8 mouse cellular contexts compared by ENCODE assay signal in the genomic region with DNA sequence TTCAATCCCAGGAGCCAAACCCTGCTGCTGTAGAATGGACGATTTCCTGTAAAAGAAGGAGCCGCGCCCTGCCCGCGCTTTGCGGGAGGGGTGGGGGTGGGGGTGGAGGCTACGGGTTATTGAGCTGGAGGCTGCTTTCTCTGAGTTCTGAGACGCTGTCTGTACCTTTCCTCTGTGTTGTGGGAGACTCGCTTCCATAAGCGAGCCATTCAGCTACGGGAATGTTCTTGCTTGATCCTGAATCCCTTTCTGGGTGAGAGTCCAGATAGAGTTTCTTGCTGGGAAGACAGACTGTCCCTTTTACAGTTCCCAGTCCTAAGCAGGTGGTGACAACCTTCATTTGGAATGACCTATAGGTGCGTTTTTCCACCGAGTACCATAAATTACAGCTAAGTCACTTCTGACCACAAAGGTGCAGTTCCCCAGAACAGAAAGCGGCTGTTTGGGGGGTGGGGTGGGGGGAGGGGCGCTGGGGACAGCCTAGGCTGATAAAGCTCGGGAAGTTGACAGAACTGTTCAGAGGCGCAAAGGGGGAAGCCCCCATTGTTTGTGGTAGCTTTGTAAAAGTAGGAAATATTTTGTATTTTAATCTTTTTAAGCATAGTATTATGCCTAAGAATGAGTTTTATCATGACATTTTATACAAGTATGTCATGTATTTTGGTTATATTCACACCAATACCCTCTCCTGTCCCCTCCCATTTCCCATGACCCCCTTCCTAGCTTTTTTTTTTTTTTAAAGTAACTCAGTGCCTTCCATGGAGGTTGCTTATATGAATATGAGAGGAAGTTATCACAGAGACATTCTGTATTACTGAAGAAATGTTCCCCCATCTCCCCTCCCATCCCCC. TPM values are rescaled to one million over a fixed set of nuclear protein-coding genes. Genes with fewer than 3 reads are reported as not detected.
DNase-seq lines count a peak whose midpoint lies in the region; ATAC-seq lines count a peak whose summit lies in the region.

No protein-coding gene starts in this region.

- H3K4me1 ChIP-seq in forebrain, embryonic 11.5 days (replicated peaks; ENCODE audit: control insufficient read depth, insufficient read depth, low read length), result peaks cover 7% of the 10 kb centered on the region; the same call in 1 of the 2 replicates
- peaks cover 12% of the 10 kb centered on the region for H3K4me1 ChIP-seq in intestine, embryonic 14.5 days (replicated peaks; ENCODE audit: control insufficient read depth, insufficient read depth, low read length)

- peak overlapping the region; percentile 64 for H3K4me2 ChIP-seq in forebrain, embryonic 11.5 days (ENCODE audit: low read depth, low read length, severe bottlenecking)
- peak overlapping the region; percentile 75 for H3K4me2 ChIP-seq in intestine, embryonic 14.5 days (ENCODE audit: low read length)

- H3K9ac ChIP-seq in forebrain, embryonic 11.5 days (ENCODE audit: low read length), result peak overlapping the region; percentile 65
- H3K9ac ChIP-seq in intestine, embryonic 14.5 days (ENCODE audit: low read length), result peak overlapping the region; percentile 44

- 0 out of 2 replicates have a peak, but pooled peaks have one; percentile 41 for ATAC-seq in forebrain, embryonic 11.5 days (replicated peaks; ENCODE audit: low FRiP score)
- peak; percentile 63 for ATAC-seq in intestine, embryonic 14.5 days (replicated peaks; ENCODE audit: low FRiP score, low TSS enrichment, low read depth)

- WGBS in forebrain, embryonic 11.5 days, result 1% methylated on average over 17 of the region's 17 CpGs
- 2% methylated on average over 17 of the region's 17 CpGs for WGBS in intestine, embryonic 14.5 days

- H3K36me3 ChIP-seq in forebrain, embryonic 11.5 days (ENCODE audit: control insufficient read depth, insufficient read depth, low read length), result no peaks in the 10 kb centered on the region
- H3K36me3 ChIP-seq in intestine, embryonic 14.5 days (ENCODE audit: control insufficient read depth, insufficient read depth, low read length), result no peaks in the 10 kb centered on the region
- no peaks in the 10 kb centered on the region for H3K36me3 ChIP-seq in splenic B cell, adult 2 months (ENCODE audit: control insufficient read depth, insufficient read depth, low read length, poor library complexity, severe bottlenecking)

- DNase-seq in urinary bladder, postnatal 14 days (ENCODE audit: low spot score), result peak; percentile 41
- DNase-seq in urinary bladder, postnatal 10 days (ENCODE audit: low spot score), result no peak
- DNase-seq in forebrain, embryonic 11.5 days (ENCODE audit: low spot score), result peak; percentile 69
- peak; percentile 75 for DNase-seq in intestine, embryonic 14.5 days (ENCODE audit: low spot score)
- DNase-seq in lung, postnatal 36 days, result peak; percentile 71
- DNase-seq in splenic B cell, adult 2 months (ENCODE audit: low read depth, low spot score), result peak; percentile 52
- DNase-seq in frontal cortex, postnatal 25 days (ENCODE audit: low spot score in 2 of 2), result no peak
- no peak for DNase-seq in urinary bladder, adult 18-20 months (ENCODE audit: low spot score in 2 of 2)

- H3K9me3 ChIP-seq in forebrain, embryonic 11.5 days (ENCODE audit: control insufficient read depth, low read length), result no peaks in the 10 kb centered on the region
- H3K9me3 ChIP-seq in intestine, embryonic 14.5 days (ENCODE audit: control insufficient read depth, low read length), result no peaks in the 10 kb centered on the region

- H3K4me3 ChIP-seq in forebrain, embryonic 11.5 days (ENCODE audit: low read depth, low read length), result peak overlapping the region; percentile 24
- H3K4me3 ChIP-seq in intestine, embryonic 14.5 days (ENCODE audit: low read depth, low read length), result peak overlapping the region; percentile 35

- H3K27ac ChIP-seq in forebrain, embryonic 11.5 days (ENCODE audit: low read depth, low read length), result no peak overlapping the region
- peak overlapping the region; percentile 83 for H3K27ac ChIP-seq in intestine, embryonic 14.5 days (ENCODE audit: low read depth)

- no peaks in the 10 kb centered on the region for H3K27me3 ChIP-seq in forebrain, embryonic 11.5 days (ENCODE audit: control insufficient read depth, insufficient read depth, low read length)
- H3K27me3 ChIP-seq in intestine, embryonic 14.5 days (replicated peaks; ENCODE audit: control insufficient read depth, insufficient read depth, low read length), result no peaks in the 10 kb centered on the region
- no peaks in the 10 kb centered on the region for H3K27me3 ChIP-seq in splenic B cell, adult 2 months (ENCODE audit: control insufficient read depth, insufficient read depth, low read length, poor library complexity, severe bottlenecking)

RNA-seq across cellular contexts. Expression of a gene that starts 57.9 kb away (rescaled TPM):
- polyA plus RNA-seq in forebrain, embryonic 11.5 days (2014; fragmentation: Nextera tagmentation; extraction: Ambion mirVana), result 3.8 and 3.9 TPM in 2 replicates
- polyA plus RNA-seq in intestine, embryonic 14.5 days (2014; fragmentation: Nextera tagmentation; extraction: Ambion mirVana), result 3.8 and 4.3 TPM in 2 replicates

Comparison
In these comparisons a context has a peak if more than half of its experiments do, and no peak if none do; other contexts are left out.
1. DNase-seq: peak in urinary bladder, postnatal 14 days (single experiment), forebrain, embryonic 11.5 days (single experiment), intestine, embryonic 14.5 days (single experiment), lung, postnatal 36 days (single experiment) and splenic B cell, adult 2 months (single experiment); none in urinary bladder, postnatal 10 days (single experiment), frontal cortex, postnatal 25 days (0 of 2) and urinary bladder, adult 18-20 months (0 of 2).